Mouse (Mus musculus) forebrain, embryonic 11.5 days (tissue): ENCODE measurements around the gene St3gal5. TPM values are rescaled to one million over a fixed set of nuclear protein-coding genes. Genes with fewer than 3 reads are reported as not detected.

Source experiments
- ATAC-seq: fragments of 200-750 bp; cut with Nextera tagmentation; replicated peaks from 2 replicates; pipeline ENCODE4 v1.8.0; 2017; ENCODE audit warnings: moderate TSS enrichment; ENCODE audit not compliant: low FRiP score
- DNase-seq: peaks from one replicate; pipeline ENCODE4 v3.0.0-alpha.2; 2017; ENCODE audit warnings: low spot score
- H3K27ac ChIP-seq: fragments of 300-500 bp; sonication (generic); 2 replicates; pipeline ENCODE4 v1.5.1; 2014; ENCODE audit warnings: low read depth, low read length
- H3K27me3 ChIP-seq: fragments of 300-500 bp; sonication (generic); 2 replicates; pipeline ENCODE4 v1.6.1; 2014; ENCODE audit warnings: mild to moderate bottlenecking, low read length, mixed read lengths; ENCODE audit not compliant: control insufficient read depth, insufficient read depth
- H3K36me3 ChIP-seq: fragments of 300-500 bp; sonication (generic); 2 replicates; pipeline ENCODE4 v1.6.1; 2014; ENCODE audit warnings: mild to moderate bottlenecking, low read length, moderate library complexity, mixed read lengths; ENCODE audit not compliant: control insufficient read depth, insufficient read depth
- H3K4me1 ChIP-seq: fragments of 300-500 bp; sonication (generic); replicated peaks from 2 replicates; pipeline ENCODE4 v1.6.1; 2014; ENCODE audit warnings: low read length, mixed read lengths; ENCODE audit not compliant: control insufficient read depth, insufficient read depth
- H3K4me2 ChIP-seq: fragments of 300-500 bp; sonication (generic); 2 replicates; pipeline ENCODE4 v1.6.1; 2014; ENCODE audit warnings: low read depth, mild to moderate bottlenecking, low read length, moderate library complexity, mixed read lengths; ENCODE audit not compliant: severe bottlenecking
- H3K4me3 ChIP-seq: fragments of 300-500 bp; sonication (generic); 2 replicates; pipeline ENCODE4 v1.5.1; 2014; ENCODE audit warnings: low read depth, low read length
- H3K9ac ChIP-seq: fragments of 300-500 bp; sonication (generic); 2 replicates; pipeline ENCODE4 v1.6.1; 2014; ENCODE audit warnings: low read length
- H3K9me3 ChIP-seq: fragments of 300-500 bp; sonication (generic); 2 replicates; pipeline ENCODE4 v1.6.1; 2016; ENCODE audit warnings: low read length, mixed read lengths; ENCODE audit not compliant: control insufficient read depth
- WGBS: fragments of 180-500 bp; shearing (Covaris S2); extraction: QIAGEN DNeasy Blood & Tissue Kit; methylation state at CpG from one replicate; pipeline ENCODE4 v1.1.7; 2014; 5-methylcytosine and 5-hydroxymethylcytosine counted together
- polyA plus RNA-seq: library from polyadenylated mRNA; unstranded; fragments of >200 nt; fragmentation: Nextera tagmentation; extraction: Ambion mirVana; gene quantifications from 2 replicates; pipeline ENCODE4 v1.2.1, GENCODE M21; 2014

St3gal5 gene
- polyA plus RNA-seq, 1 experiment from 2014 or later, result 43.3 TPM

DNA sequence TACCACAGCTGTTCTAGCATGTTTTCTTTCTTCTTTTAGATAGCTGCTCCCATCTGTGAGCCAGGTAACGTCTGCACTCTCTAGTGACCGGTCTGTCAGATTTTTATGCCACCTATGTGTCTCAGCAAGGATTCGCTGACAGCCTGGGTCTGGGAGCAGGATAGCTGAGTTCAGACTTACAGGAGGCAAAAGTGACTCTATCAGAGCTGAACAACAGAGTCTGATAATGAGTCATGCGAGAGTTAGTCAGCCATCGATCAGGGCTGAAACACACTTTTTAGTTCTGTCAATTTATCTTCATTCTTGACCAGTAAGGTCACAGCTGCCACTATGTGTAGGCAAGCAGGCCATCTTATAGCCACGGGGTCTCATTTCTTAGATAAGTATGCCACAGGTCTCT is 33.7 kb upstream of the St3gal5 start:
- H3K27ac ChIP-seq, result no peak overlapping the region
- DNase-seq, result no peak
- H3K9ac ChIP-seq, result no peak overlapping the region
- no peaks in the 10 kb centered on the region for H3K9me3 ChIP-seq
- no peaks in the 10 kb centered on the region for H3K4me1 ChIP-seq
- H3K36me3 ChIP-seq, result no peaks in the 10 kb centered on the region
- ATAC-seq, result no peak
- H3K27me3 ChIP-seq, result no peaks in the 10 kb centered on the region
- WGBS, result 89% methylated on average over 6 of the region's 6 CpGs
- H3K4me2 ChIP-seq, result no peak overlapping the region
- no peak overlapping the region for H3K4me3 ChIP-seq

GRCm38 (mm10) chr6:72065988-72066387 is 31.4 kb upstream of the St3gal5 start:
- ATAC-seq, result no peak
- H3K4me1 ChIP-seq, result no peaks in the 10 kb centered on the region
- H3K36me3 ChIP-seq, result no peaks in the 10 kb centered on the region
- no peak overlapping the region for H3K4me3 ChIP-seq
- no peak overlapping the region for H3K27ac ChIP-seq
- no peak overlapping the region for H3K9ac ChIP-seq
- no peak overlapping the region for H3K4me2 ChIP-seq
- H3K27me3 ChIP-seq, result no peaks in the 10 kb centered on the region
- H3K9me3 ChIP-seq, result no peaks in the 10 kb centered on the region
- WGBS, result 82% methylated on average over 10 of the region's 10 CpGs
- DNase-seq, result no peak

GRCm38 (mm10) chr6:72068436-72068835 is 29.0 kb upstream of the St3gal5 start:
- Histone ChIP-seq H3K9ac (no peak overlapping the region), H3K4me3 (no peak overlapping the region), H3K27ac (no peak overlapping the region), H3K36me3 (no peaks in the 10 kb centered on the region), H3K4me1 (no peaks in the 10 kb centered on the region), H3K27me3 (no peaks in the 10 kb centered on the region), H3K4me2 (no peak overlapping the region), H3K9me3 (no peaks in the 10 kb centered on the region)
- WGBS, result 90% methylated on average over 4 of the region's 4 CpGs
- no peak for DNase-seq
- ATAC-seq, result no peak

- Histone ChIP-seq H3K27me3 (no peaks in the 10 kb centered on the region), H3K9me3 (no peaks in the 10 kb centered on the region), H3K9ac (no peak overlapping the region), H3K36me3 (no peaks in the 10 kb centered on the region), H3K4me2 (no peak overlapping the region), H3K4me3 (no peak overlapping the region), H3K27ac (no peak overlapping the region), H3K4me1 (no peaks in the 10 kb centered on the region)
- DNase-seq, result no peak
- 82% methylated on average over 5 of the region's 5 CpGs for WGBS
- no peak for ATAC-seq
Measured at GRCm38 (mm10) chr6:72071281-72071870, 26.0 kb upstream of the St3gal5 start.

DNA sequence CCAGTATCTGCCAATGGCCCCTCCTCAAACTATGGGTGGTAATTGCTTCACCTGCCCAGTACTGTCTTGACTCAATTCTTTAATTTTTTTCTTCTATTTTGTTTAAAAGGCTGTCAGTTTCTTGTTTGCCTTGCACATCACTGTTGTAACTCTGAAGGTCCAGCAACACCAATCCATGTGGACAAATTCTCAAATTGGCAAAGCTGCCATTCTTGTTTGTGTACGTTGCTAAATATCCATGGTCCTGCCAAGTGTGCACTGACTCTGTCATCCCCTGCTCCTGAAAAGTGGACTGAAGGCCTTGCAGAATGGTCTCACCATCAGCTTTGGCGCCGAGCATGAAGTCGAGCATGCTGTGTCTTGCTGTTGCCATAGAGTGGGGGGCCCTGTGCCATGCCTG is 23.6 kb upstream of the St3gal5 start:
- 83% methylated on average over 4 of the region's 4 CpGs for WGBS
- no peaks in the 10 kb centered on the region for H3K4me1 ChIP-seq
- no peaks in the 10 kb centered on the region for H3K27me3 ChIP-seq
- no peak overlapping the region for H3K4me3 ChIP-seq
- H3K36me3 ChIP-seq, result no peaks in the 10 kb centered on the region
- H3K9ac ChIP-seq, result no peak overlapping the region
- H3K4me2 ChIP-seq, result no peak overlapping the region
- no peak for ATAC-seq
- no peak overlapping the region for H3K27ac ChIP-seq
- H3K9me3 ChIP-seq, result no peaks in the 10 kb centered on the region
- DNase-seq, result no peak

GRCm38 (mm10) chr6:72076512-72076911 is 20.9 kb upstream of the St3gal5 start:
- Histone ChIP-seq H3K4me3 (no peak overlapping the region), H3K4me2 (no peak overlapping the region), H3K9me3 (no peaks in the 10 kb centered on the region; the same call in 1 of the 2 replicates), H3K27ac (no peak overlapping the region), H3K4me1 (no peaks in the 10 kb centered on the region), H3K9ac (no peak overlapping the region), H3K36me3 (no peaks in the 10 kb centered on the region), H3K27me3 (no peaks in the 10 kb centered on the region)
- no peak for DNase-seq
- 75% methylated on average over 9 of the region's 9 CpGs for WGBS
- ATAC-seq, result no peak

- H3K27me3 ChIP-seq, result no peaks in the 10 kb centered on the region
- no peak overlapping the region for H3K4me3 ChIP-seq
- no peak overlapping the region for H3K9ac ChIP-seq
- H3K4me1 ChIP-seq, result no peaks in the 10 kb centered on the region
- H3K9me3 ChIP-seq, result no peaks in the 10 kb centered on the region; the same call in 1 of the 2 replicates
- H3K4me2 ChIP-seq, result no peak overlapping the region
- ATAC-seq (no peak), DNase-seq (no peak)
- 78% methylated on average over 5 of the region's 5 CpGs for WGBS
- H3K27ac ChIP-seq, result no peak overlapping the region
- H3K36me3 ChIP-seq, result no peaks in the 10 kb centered on the region
Measured at GRCm38 (mm10) chr6:72078178-72078577, 19.2 kb upstream of the St3gal5 start.

DNA sequence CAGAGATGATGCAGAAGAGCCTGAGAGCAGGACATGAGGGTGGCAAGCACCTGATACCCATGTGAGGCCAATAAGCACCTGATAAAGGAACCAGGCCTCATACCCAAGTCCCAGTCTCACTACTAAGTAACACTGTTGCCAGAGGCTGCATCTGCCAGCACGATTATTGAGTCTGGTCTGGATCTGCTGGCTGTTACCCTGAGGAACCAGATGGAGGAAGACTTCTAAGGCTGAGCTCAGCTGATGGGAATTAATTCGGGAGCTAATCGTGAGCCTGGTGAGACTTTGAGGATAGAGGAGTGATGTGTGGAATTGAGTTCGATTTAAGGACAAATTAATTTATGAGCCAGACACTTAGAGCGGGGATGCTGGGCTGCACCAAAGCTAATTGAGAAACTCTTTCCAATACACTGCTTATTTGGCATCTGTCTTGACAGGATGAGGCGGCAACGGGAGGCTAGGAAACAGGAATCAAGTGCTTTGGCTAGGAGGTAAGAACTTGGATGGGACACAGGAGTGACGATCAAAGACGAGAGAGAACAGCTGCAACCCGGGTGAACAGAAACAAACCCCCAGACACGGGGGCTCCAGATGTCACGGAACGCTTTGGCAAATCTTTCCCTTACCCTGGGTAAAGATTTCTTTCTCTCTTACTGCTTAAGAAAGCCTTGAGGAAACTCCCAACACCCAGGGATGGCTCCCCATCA is 15.9 kb upstream of the St3gal5 start:
- Histone ChIP-seq H3K4me2 (no peak overlapping the region), H3K9me3 (no peaks in the 10 kb centered on the region; the same call in 1 of the 2 replicates), H3K27ac (no peak overlapping the region), H3K4me3 (no peak overlapping the region), H3K4me1 (no peaks in the 10 kb centered on the region), H3K9ac (no peak overlapping the region), H3K36me3 (no peaks in the 10 kb centered on the region), H3K27me3 (no peaks in the 10 kb centered on the region)
- ATAC-seq (no peak), DNase-seq (no peak)
- 92% methylated on average over 13 of the region's 13 CpGs for WGBS

DNA sequence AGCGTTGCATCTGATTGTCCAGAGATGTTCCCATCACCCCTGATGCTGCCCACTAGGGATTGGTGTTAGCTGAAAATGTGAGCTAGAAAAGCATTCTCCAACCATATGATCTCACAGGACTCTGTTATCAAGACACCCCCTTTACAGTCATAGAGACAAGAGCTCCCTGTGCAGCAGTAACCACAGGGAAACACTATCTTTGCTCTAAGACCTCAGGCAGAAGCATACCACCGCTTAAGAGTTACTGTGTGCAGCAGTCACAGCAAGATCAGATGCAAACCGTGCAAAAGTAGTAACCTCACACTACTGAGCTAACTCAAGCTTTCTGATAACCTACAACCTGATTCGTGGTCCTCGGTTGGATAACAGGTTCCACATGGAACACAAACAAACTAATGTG is 10.0 kb upstream of the St3gal5 start:
- DNase-seq, result no peak
- no peaks in the 10 kb centered on the region for H3K27me3 ChIP-seq
- WGBS, result 89% methylated on average over 5 of the region's 5 CpGs

More for the DNA sequence above, 10.0 kb upstream of the St3gal5 start:
- Histone ChIP-seq H3K4me1 (no peaks in the 10 kb centered on the region; the same call in 1 of the 2 replicates), H3K27ac (no peak overlapping the region), H3K4me3 (no peak overlapping the region), H3K4me2 (no peak overlapping the region), H3K36me3 (no peaks in the 10 kb centered on the region), H3K9ac (no peak overlapping the region), H3K9me3 (no peaks in the 10 kb centered on the region)
- no peak for ATAC-seq
